Mouse (Mus musculus): ENCODE data around the gene Fut2. TPM values are rescaled to one million over a fixed set of nuclear protein-coding genes. Genes with fewer than 3 reads are reported as not detected.
"Not testable (repeated sequence)": the region's sequence is repeated elsewhere in the genome, so short reads cannot be mapped to it uniquely, and the experiment has no call there.

Gene Fut2
- total RNA-seq, 2 experiments from 2014 or later = 0.14 to 0.28 TPM

GRCm38 (mm10) chr7:45682144-45683126 is 16.2 kb upstream of the Fut2 start:
- no peak; the same call in 1 of the 2 replicates for TF ChIP-seq CTCF (IDR thresholded peaks at IDR 0.05)
- intact Hi-C loops (cut with DNase I) = loop anchor here (2.0 to 5.0 kb wide), 2 partner anchors 40 to 205 kb away; no protein-coding TSS in a partner anchor
- peak; percentile 91 for DNase-seq
- Histone ChIP-seq H3K27ac (peak overlapping the region; percentile 90), H3K4me3 (peak overlapping the region; percentile 50)

DNA sequence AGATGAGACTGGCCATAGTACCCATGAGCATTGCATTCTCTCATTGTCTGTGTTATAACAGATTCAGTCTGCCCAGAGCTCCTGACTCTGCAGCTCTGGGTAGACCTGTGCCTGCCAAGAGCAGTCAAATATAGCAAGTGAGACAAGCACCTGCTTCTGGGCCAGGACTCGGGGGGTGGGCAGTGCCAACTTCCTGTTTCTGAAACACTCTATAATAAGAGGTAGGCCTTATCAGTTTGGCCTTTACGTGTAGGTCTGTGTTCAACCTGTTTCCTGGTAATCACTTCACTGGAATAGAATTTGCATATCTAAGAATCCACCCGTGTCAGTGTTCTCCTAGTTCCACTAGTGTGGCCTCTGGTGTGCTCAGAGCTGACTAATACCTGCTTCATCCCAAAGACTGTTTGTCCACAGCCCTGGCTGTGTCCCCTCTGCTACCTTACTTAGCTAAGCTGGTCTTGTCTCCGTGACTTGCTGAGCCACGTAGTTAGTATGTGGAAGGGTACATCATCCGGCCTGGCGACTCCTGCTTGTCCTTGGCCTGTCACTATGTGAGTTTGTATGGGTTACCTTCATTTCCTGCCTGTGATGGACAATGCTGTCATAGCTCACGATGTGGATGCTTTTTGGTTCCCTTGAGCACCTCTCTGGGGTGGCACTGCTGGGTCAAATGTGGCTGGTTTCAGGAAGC is 15.0 kb upstream of the Fut2 start:
- intact Hi-C loops (cut with DNase I) = loop anchor here (5.0 kb wide), 1 partner anchor 204 kb away; no protein-coding TSS in a partner anchor
- TF ChIP-seq CTCF (IDR thresholded peaks at IDR 0.05) = no peak
- peak overlapping the region; percentile 90 for H3K27ac ChIP-seq
- DNase-seq = peak; percentile 82
- H3K4me3 ChIP-seq = peak overlapping the region; percentile 17; the same call in 1 of the 2 replicates

DNA sequence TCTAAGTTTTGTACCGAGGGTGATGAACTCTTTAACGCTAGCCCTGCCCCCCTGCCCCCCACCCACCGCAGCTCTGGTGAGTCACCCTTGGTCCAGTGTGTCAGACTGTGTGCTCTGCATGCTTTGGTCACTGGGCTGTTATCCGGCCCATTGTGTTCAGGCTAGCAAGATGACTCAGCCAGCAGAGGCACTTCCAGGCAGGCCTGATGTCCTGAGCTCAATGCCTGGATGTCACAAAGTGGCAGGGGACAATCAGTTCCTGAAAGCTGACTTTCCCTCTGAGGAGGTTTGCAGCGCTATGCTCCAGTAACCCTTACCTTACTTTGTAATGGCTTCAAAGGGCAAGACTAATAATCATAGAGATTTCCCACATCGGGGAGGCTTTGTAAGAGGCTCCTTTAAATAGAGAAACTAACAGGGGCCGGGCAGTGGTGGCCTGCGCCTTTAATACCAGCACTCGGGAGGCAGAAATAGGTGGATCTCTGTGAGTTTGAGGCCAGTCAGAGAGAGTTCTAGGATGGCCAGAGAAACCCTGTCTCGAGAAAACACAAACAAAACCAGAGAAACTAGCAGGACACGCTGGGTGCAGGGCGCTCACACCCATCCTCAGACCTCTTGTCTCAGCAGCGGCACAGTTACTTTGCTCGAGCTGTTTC is 13.9 kb upstream of the Fut2 start:
- DNase-seq = peak; percentile 51
- H3K27ac ChIP-seq = peak overlapping the region; percentile 90
- no peak overlapping the region for H3K4me3 ChIP-seq
- TF ChIP-seq CTCF (IDR thresholded peaks at IDR 0.05) = no peak
- intact Hi-C loops (cut with DNase I) = loop anchor here (5.0 kb wide), 1 partner anchor 203 kb away; no protein-coding TSS in a partner anchor

GRCm38 (mm10) chr7:45678513-45678912 is 12.3 kb upstream of the Fut2 start:
- TF ChIP-seq CTCF (IDR thresholded peaks at IDR 0.05) = no peak
- intact Hi-C loops (cut with DNase I) = no loop called here
- Histone ChIP-seq H3K27ac (no peak overlapping the region), H3K4me3 (no peak overlapping the region)
- no peak for DNase-seq

DNA sequence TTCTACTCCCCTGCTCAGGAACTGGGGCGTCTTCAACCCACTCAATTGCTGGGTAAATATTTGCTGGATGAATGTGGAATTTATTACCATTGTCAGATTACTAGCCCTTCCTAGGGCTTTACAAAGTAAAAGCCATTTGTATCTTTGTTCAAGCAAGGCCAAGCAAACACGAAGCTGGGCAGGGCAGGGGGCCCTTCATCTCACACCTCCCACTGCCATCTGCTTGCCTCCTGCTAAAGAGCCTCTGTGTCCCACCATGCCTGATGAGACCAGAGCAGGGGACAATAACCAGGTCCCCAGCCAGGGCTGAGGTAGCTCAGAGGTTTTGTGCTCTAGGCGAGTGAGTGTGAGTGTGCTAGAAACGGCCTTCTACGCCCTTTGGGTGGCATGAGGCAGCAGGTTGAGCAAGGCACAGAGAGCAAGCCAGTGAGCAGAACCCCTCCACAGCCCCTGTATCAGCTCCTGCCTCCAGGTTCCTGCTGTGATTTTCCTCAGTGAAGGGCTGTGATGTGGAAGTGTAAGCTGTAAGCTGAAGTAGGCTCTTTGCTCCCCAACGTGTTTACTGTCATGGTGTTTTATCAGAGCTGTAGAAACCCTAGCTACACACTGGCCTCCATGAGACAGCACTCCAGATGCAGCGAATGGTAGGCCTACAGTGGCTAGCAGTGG is 11.6 kb upstream of the Fut2 start:
- DNase-seq = no peak
- Histone ChIP-seq H3K4me3 (no peak overlapping the region), H3K27ac (no peak overlapping the region)
- intact Hi-C loops (cut with DNase I) = no loop called here
- TF ChIP-seq CTCF (IDR thresholded peaks at IDR 0.05) = no peak

DNA sequence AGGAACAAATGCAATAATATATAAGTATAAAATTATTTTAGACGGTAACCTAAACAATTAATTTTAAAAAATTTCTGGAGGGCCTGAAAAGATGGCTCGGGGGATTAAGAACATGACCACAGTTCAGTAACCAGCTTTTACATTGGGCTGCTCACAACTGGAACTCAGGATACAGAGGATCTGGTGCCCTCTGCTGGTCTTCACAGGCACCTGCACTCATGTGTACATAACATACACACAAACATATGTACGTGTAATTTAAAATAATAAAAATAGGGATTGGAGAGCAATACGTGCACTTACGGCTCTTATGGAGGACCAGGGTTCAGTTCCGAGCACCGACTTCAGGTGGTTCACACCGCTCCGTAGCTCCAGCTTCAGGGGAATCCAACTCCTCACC is 2.7 kb upstream of the Fut2 start:
- DNase-seq = peak; percentile 3
- intact Hi-C loops (cut with DNase I) = no loop called here
- TF ChIP-seq CTCF (IDR thresholded peaks at IDR 0.05) = peak; percentile 46
- no peak overlapping the region for H3K27ac ChIP-seq
- H3K4me3 ChIP-seq = no peak overlapping the region

DNA sequence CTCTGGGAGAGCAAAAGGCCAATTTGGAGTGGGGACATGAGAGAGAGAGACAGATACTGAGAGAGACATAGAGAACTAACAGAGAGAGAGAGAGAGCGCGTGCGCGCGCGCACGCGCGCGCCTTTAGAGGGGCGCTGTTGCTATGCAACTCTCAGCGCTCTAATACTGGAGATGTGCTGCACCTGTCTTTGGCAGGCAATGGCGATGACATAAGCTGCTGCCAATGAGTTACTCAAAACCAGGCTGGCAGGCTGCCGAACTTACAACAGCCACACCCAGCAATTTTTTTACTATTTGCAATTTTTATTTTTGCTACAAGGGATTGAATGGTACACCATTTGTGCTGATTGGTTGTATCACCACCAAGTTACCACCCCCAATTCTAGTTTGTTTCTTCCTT is 1.6 kb upstream of the Fut2 start:
- DNase-seq = peak; percentile 25
- TF ChIP-seq CTCF (IDR thresholded peaks at IDR 0.05) = no peak
- intact Hi-C loops (cut with DNase I) = no loop called here
- Histone ChIP-seq H3K4me3 (no peak overlapping the region), H3K27ac (no peak overlapping the region)

DNA sequence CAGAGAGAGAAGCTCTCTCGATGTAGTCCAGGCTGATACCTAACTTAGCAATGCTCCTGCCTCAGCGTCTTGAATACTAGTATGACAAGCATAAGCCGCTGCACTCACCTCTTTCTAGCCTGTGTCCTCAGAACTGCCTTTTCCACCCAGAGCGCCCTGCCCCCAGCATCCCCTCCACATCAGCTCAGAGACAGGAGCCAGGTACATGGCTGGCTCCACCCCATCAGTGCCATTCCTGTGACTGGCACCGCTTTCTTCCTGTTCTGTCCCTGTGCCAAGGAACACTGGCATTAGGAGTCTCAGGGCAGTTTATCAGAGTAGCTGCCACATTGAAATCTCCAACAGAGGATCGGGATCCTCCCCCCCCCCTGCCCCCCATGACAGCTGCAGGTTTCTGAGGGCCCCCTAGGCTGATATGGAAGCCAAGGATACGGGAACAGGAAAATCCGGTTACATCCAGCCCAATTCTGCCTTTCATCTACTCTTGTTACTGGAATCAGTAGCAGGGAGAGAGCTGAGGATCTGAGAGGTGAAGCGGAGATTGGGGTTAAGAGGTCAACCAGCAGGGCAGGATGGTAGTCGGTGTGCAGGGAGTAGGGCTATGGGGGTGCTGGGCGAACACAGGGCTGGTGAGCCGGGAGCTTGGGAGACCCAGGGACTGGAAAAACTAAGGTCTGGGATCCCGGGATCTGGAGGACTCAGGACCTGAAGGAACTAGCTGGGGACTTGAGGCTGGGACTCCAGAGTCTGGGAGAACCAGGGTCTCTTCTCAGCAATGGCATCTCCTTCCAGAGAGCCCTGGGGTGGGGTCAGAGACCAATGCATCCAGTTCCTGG is 673 bp downstream of the Fut2 start:
- TF ChIP-seq CTCF (IDR thresholded peaks at IDR 0.05) = no peak
- peak; percentile 11 for DNase-seq
- no peak overlapping the region for H3K27ac ChIP-seq
- intact Hi-C loops (cut with DNase I) = no loop called here
- H3K4me3 ChIP-seq = no peak overlapping the region

DNA sequence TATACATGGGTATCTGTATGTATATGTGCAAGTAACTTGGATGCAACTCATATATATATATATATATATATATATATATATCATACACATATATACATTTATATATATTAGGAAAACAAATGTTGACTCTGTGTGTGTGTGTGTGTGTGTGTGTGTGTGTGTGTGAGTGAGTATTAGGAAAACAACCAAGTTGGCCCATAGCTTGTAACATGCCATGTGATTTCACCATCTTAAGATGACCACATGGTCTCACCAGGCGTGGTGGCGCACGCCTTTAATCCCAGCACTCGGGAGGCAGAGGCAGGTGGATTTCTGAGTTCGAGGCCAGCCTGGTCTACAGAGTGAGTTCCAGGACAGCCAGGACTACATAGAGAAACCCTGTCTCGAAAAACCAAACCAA is 4.5 kb downstream of the Fut2 start:
- DNase-seq; H3K4me3 ChIP-seq; H3K27ac ChIP-seq; intact Hi-C loops (cut with DNase I): not testable (repeated sequence)

DNA sequence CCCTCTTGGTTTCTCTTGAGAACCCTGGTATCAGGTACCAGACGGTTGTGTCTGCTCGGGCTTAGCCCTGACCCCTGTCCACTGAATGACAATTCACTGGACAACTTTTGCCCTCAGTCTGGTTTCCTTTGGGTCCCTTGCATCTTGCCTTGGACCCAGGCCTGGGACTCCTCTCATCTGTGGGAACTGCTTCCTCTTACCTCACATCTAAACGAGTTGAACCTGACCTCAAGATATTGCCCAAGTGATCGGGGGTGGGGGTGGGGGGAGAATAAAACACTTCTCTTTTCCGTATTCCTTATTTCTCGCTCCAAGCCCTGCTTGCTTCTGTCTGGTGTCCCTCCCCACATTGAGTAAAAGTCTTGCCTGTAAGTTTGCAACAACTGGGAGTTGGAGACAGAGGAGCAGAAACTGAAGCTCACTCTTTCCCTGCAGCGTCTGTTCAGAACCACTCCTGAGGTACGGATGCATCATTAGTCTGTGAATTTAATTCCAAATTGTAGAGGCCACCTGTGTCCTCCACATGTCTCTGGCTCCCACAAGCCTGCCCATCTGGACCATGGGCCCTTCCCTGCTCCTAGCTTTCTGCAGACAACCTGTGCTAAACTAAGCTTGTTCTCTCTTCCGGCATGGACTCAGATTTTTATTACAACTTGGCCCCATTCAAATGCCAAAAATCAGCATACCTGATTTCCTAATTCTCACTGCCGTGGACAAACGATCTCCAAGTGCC is 5.3 kb downstream of the Fut2 start:
- no peak overlapping the region for H3K4me3 ChIP-seq
- no peak for DNase-seq
- intact Hi-C loops (cut with DNase I) = no loop called here
- no peak for TF ChIP-seq CTCF (IDR thresholded peaks at IDR 0.05)
- H3K27ac ChIP-seq = no peak overlapping the region
